In the genomic region with DNA sequence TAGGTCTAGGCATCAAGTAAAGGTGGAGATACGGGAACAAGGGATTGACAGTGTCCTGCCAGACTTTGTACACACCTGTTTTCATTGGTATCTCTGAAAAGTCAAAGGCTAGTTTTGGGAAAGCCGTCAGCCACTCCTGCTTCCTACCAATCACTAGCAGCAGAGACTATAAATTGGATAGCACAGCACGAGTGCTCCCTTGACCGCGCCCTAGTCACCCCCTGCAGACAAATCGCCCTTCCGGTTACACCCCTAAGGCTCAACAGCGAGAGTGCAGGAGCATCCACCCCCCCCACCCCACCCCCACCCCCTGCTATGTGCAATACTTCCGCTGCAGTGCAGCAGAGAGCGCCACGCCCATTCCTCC, we compare ENCODE assay signal across 8 mouse cellular contexts. TPM values are rescaled to one million over a fixed set of nuclear protein-coding genes. Genes with fewer than 3 reads are reported as not detected.
DNase-seq lines count a peak whose midpoint lies in the region; ATAC-seq and TF ChIP-seq lines count a peak whose summit lies in the region.

No protein-coding gene starts in this region.

- H3K4me3 ChIP-seq in heart, embryonic 15.5 days, result peak overlapping the region; percentile 72
- H3K4me3 ChIP-seq in G1E (ENCODE audit: low read depth, low read length), result peak overlapping the region; percentile 80
- H3K4me3 ChIP-seq in hindbrain, embryonic 11.5 days (ENCODE audit: low read depth, low read length), result peak overlapping the region; percentile 61
- peak overlapping the region; percentile 42 for H3K4me3 ChIP-seq in midbrain, embryonic 11.5 days (ENCODE audit: low read depth, low read length)

- no peak for DNase-seq in heart, adult 9 months (ENCODE audit: low spot score in 2 of 2)
- DNase-seq in G1E (ENCODE audit: low spot score), result no peak
- no peak for DNase-seq in hindbrain, embryonic 11.5 days (ENCODE audit: low spot score)
- DNase-seq in midbrain, embryonic 11.5 days (ENCODE audit: low spot score, missing footprints), result no peak
- DNase-seq in frontal cortex, postnatal 14 days (ENCODE audit: low spot score in 2 of 2), result no peak
- no peak for DNase-seq in cerebellum, adult 18-20 months

- no peaks in the 10 kb centered on the region for H3K9me3 ChIP-seq in heart, embryonic 15.5 days (replicated peaks)
- no peaks in the 10 kb centered on the region for H3K9me3 ChIP-seq in G1E (replicated peaks)
- H3K9me3 ChIP-seq in hindbrain, embryonic 11.5 days (ENCODE audit: control insufficient read depth, low read length), result no peaks in the 10 kb centered on the region
- no peaks in the 10 kb centered on the region for H3K9me3 ChIP-seq in midbrain, embryonic 11.5 days (ENCODE audit: control insufficient read depth, low read length)

- peaks cover 31% of the 10 kb centered on the region for H3K4me1 ChIP-seq in heart, embryonic 15.5 days (replicated peaks)
- peaks cover 69% of the 10 kb centered on the region for H3K4me1 ChIP-seq in G1E (ENCODE audit: insufficient read depth, low read depth, low read length)
- no peaks in the 10 kb centered on the region; the same call in 1 of the 2 replicates for H3K4me1 ChIP-seq in hindbrain, embryonic 11.5 days (replicated peaks; ENCODE audit: control insufficient read depth, insufficient read depth, low read length)
- H3K4me1 ChIP-seq in midbrain, embryonic 11.5 days (ENCODE audit: control insufficient read depth, insufficient read depth, low read length), result peaks cover 12% of the 10 kb centered on the region

- no peak for ATAC-seq in heart, embryonic 15.5 days (replicated peaks; ENCODE audit: insufficient number of reproducible peaks, insufficient read depth, low FRiP score, low read depth)
- ATAC-seq in G1E (ENCODE audit: extremely low read depth, insufficient number of reproducible peaks, low FRiP score, poor library complexity, severe bottlenecking), result no peak
- no peak for ATAC-seq in hindbrain, embryonic 11.5 days (ENCODE audit: low FRiP score)
- no peak for ATAC-seq in midbrain, embryonic 11.5 days (ENCODE audit: low FRiP score)
- no peak for ATAC-seq in cerebellum, adult (ENCODE audit: insufficient number of reproducible peaks, low FRiP score, low TSS enrichment)

- TF ChIP-seq CTCF in G1E (IDR thresholded peaks at IDR 0.05; ENCODE audit: low read depth, low read length), result no peak

- peak overlapping the region; percentile 95 for H3K27ac ChIP-seq in heart, embryonic 15.5 days
- H3K27ac ChIP-seq in hindbrain, embryonic 11.5 days (ENCODE audit: low read depth, low read length), result peak overlapping the region; percentile 94
- H3K27ac ChIP-seq in midbrain, embryonic 11.5 days (ENCODE audit: low read depth, low read length), result peak overlapping the region; percentile 69

- WGBS in heart, embryonic 15.5 days, result under 1% methylated on average over 11 of the region's 11 CpGs
- WGBS in hindbrain, embryonic 11.5 days, result under 1% methylated on average over 11 of the region's 11 CpGs
- WGBS in midbrain, embryonic 11.5 days, result 2% methylated on average over 11 of the region's 11 CpGs

- H3K4me2 ChIP-seq in heart, embryonic 15.5 days, result peak overlapping the region; percentile 98
- peak overlapping the region; percentile 97 for H3K4me2 ChIP-seq in hindbrain, embryonic 11.5 days (replicated peaks; ENCODE audit: low read depth, low read length)
- H3K4me2 ChIP-seq in midbrain, embryonic 11.5 days, result peak overlapping the region; percentile 69

- H3K27me3 ChIP-seq in heart, embryonic 15.5 days, result no peaks in the 10 kb centered on the region
- H3K27me3 ChIP-seq in G1E (ENCODE audit: insufficient read depth, low read length), result no peaks in the 10 kb centered on the region; the same call in 1 of the 2 replicates
- peaks cover 2% of the 10 kb centered on the region; the same call in 1 of the 2 replicates for H3K27me3 ChIP-seq in hindbrain, embryonic 11.5 days (ENCODE audit: control insufficient read depth, insufficient read depth, low read length)
- peaks cover 5% of the 10 kb centered on the region; the same call in 1 of the 2 replicates for H3K27me3 ChIP-seq in midbrain, embryonic 11.5 days (ENCODE audit: control insufficient read depth, insufficient read depth, low read length)

- H3K36me3 ChIP-seq in heart, embryonic 15.5 days, result no peaks in the 10 kb centered on the region
- peaks cover 15% of the 10 kb centered on the region for H3K36me3 ChIP-seq in G1E (replicated peaks)
- H3K36me3 ChIP-seq in hindbrain, embryonic 11.5 days (ENCODE audit: control insufficient read depth, insufficient read depth, low read length), result no peaks in the 10 kb centered on the region
- H3K36me3 ChIP-seq in midbrain, embryonic 11.5 days (ENCODE audit: control insufficient read depth, insufficient read depth, low read length), result no peaks in the 10 kb centered on the region

- peak overlapping the region; percentile 25; the same call in 1 of the 2 replicates for H3K9ac ChIP-seq in heart, embryonic 15.5 days
- peak overlapping the region; percentile 16; the same call in 1 of the 2 replicates for H3K9ac ChIP-seq in hindbrain, embryonic 11.5 days (ENCODE audit: low read depth, low read length)
- H3K9ac ChIP-seq in midbrain, embryonic 11.5 days (ENCODE audit: low read length), result peak overlapping the region; percentile 74

RNA-seq across cellular contexts. Expression of a gene that starts 12.2 kb away (rescaled TPM):
- polyA plus RNA-seq in heart, embryonic 15.5 days (2015; fragmentation: Nextera tagmentation; extraction: Ambion mirVana), result 0.44 and 0.86 TPM in 2 replicates
- total RNA-seq in G1E (2014; fragmentation: Nextera tagmentation), result 9.1 and 16.4 TPM in 2 replicates
- 3.2 and 5.5 TPM in 2 replicates for total RNA-seq in G1E (2017)
- polyA plus RNA-seq in G1E (2012), result 1.1 and 1.5 TPM in 2 replicates
- polyA plus RNA-seq in hindbrain, embryonic 11.5 days (2014; fragmentation: Nextera tagmentation; extraction: Ambion mirVana), result 1.6 and 2.4 TPM in 2 replicates
- polyA plus RNA-seq in midbrain, embryonic 11.5 days (2014; fragmentation: Nextera tagmentation; extraction: Ambion mirVana), result 0.68 and 0.86 TPM in 2 replicates

RNA-seq across cellular contexts. Expression of a gene that starts 17.8 kb away (rescaled TPM):
- polyA plus RNA-seq in heart, embryonic 15.5 days (2015; fragmentation: Nextera tagmentation; extraction: Ambion mirVana), result not detected in 2 replicates
- not detected in 2 replicates for total RNA-seq in G1E (2014; fragmentation: Nextera tagmentation)
- total RNA-seq in G1E (2017), result not detected in 2 replicates
- not detected in 2 replicates for polyA plus RNA-seq in G1E (2012)
- not detected in 2 replicates for polyA plus RNA-seq in hindbrain, embryonic 11.5 days (2014; fragmentation: Nextera tagmentation; extraction: Ambion mirVana)
- polyA plus RNA-seq in midbrain, embryonic 11.5 days (2014; fragmentation: Nextera tagmentation; extraction: Ambion mirVana), result not detected in 2 replicates

RNA-seq across cellular contexts. Expression of a gene that starts 27.7 kb away (rescaled TPM):
- 150 and 166 TPM in 2 replicates for polyA plus RNA-seq in heart, embryonic 15.5 days (2015; fragmentation: Nextera tagmentation; extraction: Ambion mirVana)
- total RNA-seq in G1E (2014; fragmentation: Nextera tagmentation), result 168 and 200 TPM in 2 replicates
- 73.5 and 99.8 TPM in 2 replicates for total RNA-seq in G1E (2017)
- polyA plus RNA-seq in G1E (2012), result 246 and 281 TPM in 2 replicates
- polyA plus RNA-seq in hindbrain, embryonic 11.5 days (2014; fragmentation: Nextera tagmentation; extraction: Ambion mirVana), result 204 and 208 TPM in 2 replicates
- polyA plus RNA-seq in midbrain, embryonic 11.5 days (2014; fragmentation: Nextera tagmentation; extraction: Ambion mirVana), result 182 and 188 TPM in 2 replicates

RNA-seq across cellular contexts. Expression of a gene that starts 32.5 kb away (rescaled TPM):
- polyA plus RNA-seq in heart, embryonic 15.5 days (2015; fragmentation: Nextera tagmentation; extraction: Ambion mirVana), result 18.5 and 21.5 TPM in 2 replicates
- total RNA-seq in G1E (2014; fragmentation: Nextera tagmentation), result 18.4 and 25.6 TPM in 2 replicates
- total RNA-seq in G1E (2017), result 5.1 and 7.1 TPM in 2 replicates
- polyA plus RNA-seq in G1E (2012), result 23.7 and 25.2 TPM in 2 replicates
- polyA plus RNA-seq in hindbrain, embryonic 11.5 days (2014; fragmentation: Nextera tagmentation; extraction: Ambion mirVana), result 21.6 and 23.5 TPM in 2 replicates
- polyA plus RNA-seq in midbrain, embryonic 11.5 days (2014; fragmentation: Nextera tagmentation; extraction: Ambion mirVana), result 23.2 and 29.6 TPM in 2 replicates

Comparison
In these comparisons a context has a peak if more than half of its experiments do, and no peak if none do; other contexts are left out.
1. H3K9ac ChIP-seq: peak in every context shown above with its lines; median percentile 74 in midbrain, embryonic 11.5 days; 25 in heart, embryonic 15.5 days; 16 in hindbrain, embryonic 11.5 days.